Mouse (Mus musculus): ENCODE results near the gene Myo18a.
A peak's percentile ranks its signal among the peaks of the same experiment; 100 is the strongest.

The Myo18a gene

GRCm38 (mm10) chr11:77771879-77772713, 9.1 kb downstream of the Myo18a start:
- DNase-seq, result no peak

- DNase-seq, result no peak
Measured at GRCm38 (mm10) chr11:77775701-77776400, 12.8 kb downstream of the Myo18a start.

- DNase-seq, result no peak
Measured at GRCm38 (mm10) chr11:77777436-77777835, 14.4 kb downstream of the Myo18a start.

- DNase-seq, result no peak
Measured at GRCm38 (mm10) chr11:77777937-77778336, 14.9 kb downstream of the Myo18a start.

- no peak for DNase-seq
Measured at GRCm38 (mm10) chr11:77779240-77779639, 16.2 kb downstream of the Myo18a start.

- DNase-seq, result peak; percentile 79
Measured at GRCm38 (mm10) chr11:77781088-77781487, 18.0 kb downstream of the Myo18a start.

- DNase-seq, result peak; percentile 60
Measured at GRCm38 (mm10) chr11:77782104-77782815, 19.2 kb downstream of the Myo18a start.

GRCm38 (mm10) chr11:77783211-77783746, 20.2 kb downstream of the Myo18a start:
- peak; percentile 64 for DNase-seq

- DNase-seq, result peak; percentile 69
Measured at GRCm38 (mm10) chr11:77783747-77784646, 21.0 kb downstream of the Myo18a start.

- no peak for DNase-seq
Measured at GRCm38 (mm10) chr11:77784894-77785293, 21.8 kb downstream of the Myo18a start.

- DNase-seq, result no peak
Measured at GRCm38 (mm10) chr11:77785396-77785767, 22.3 kb downstream of the Myo18a start.

- peak; percentile 77 for DNase-seq
Measured at GRCm38 (mm10) chr11:77785768-77786561, 22.9 kb downstream of the Myo18a start.

- no peak for DNase-seq
Measured at GRCm38 (mm10) chr11:77787707-77788106, 24.7 kb downstream of the Myo18a start, which contains the start of gene Gm10277. Gene Gm10277 (minus strand): TSS chr11:77787747.

GRCm38 (mm10) chr11:77789512-77789911, 26.5 kb downstream of the Myo18a start:
- DNase-seq, result no peak

GRCm38 (mm10) chr11:77790286-77790685, 27.2 kb downstream of the Myo18a start:
- no peak for DNase-seq

- no peak for DNase-seq
Measured at GRCm38 (mm10) chr11:77791241-77791727, 28.2 kb downstream of the Myo18a start.

GRCm38 (mm10) chr11:77791752-77792565, 28.9 kb downstream of the Myo18a start:
- peak; percentile 71 for DNase-seq

- DNase-seq, result no peak
Measured at GRCm38 (mm10) chr11:77792566-77792909, 29.5 kb downstream of the Myo18a start.

- peak; percentile 96 for DNase-seq
Measured at GRCm38 (mm10) chr11:77793238-77793930, 30.3 kb downstream of the Myo18a start.

- no peak for DNase-seq
Measured at GRCm38 (mm10) chr11:77795216-77795615, 32.2 kb downstream of the Myo18a start.
